Mouse (Mus musculus): ENCODE measurements around the gene Ucp2. TPM values are rescaled to one million over a fixed set of nuclear protein-coding genes. Genes with fewer than 3 reads are reported as not detected.

Gene Ucp2
- polyA plus RNA-seq, 1 experiment from 2014 or later: 127 TPM

DNA sequence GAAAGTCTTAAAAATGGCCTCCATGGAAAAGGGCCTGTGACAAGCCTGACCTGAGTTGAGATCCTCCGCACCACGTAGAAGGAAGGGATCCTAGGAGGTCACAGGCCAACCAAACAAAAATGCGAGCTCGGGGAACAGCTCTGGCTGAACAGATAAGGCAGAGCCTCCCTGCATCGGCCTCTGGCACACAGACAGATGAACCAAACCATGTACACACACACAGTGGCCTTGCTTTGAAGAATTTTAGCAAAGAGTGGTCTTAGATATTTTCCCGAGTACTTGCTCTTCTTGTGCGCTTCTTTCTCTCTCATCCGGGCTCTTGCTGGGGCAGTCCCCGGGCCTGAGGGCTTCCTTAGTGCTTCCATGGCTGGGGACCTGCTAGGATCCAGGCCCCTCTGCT is 29.9 kb upstream of the Ucp2 start:
- H3K4me2 ChIP-seq (ENCODE audit: low read length): no peak overlapping the region
- 69% methylated on average over 9 of the region's 9 CpGs for WGBS
- H3K27ac ChIP-seq (replicated peaks in 1 of 2; ENCODE audit: control insufficient read depth in 1 of 2, insufficient read depth in 1 of 2, low read depth in 2 of 2, low read length in 2 of 2): no peak overlapping the region
- H3K4me3 ChIP-seq (ENCODE audit: control insufficient read depth in 1 of 2, insufficient read depth in 1 of 2, low read depth in 1 of 2, low read length in 2 of 2): no peak overlapping the region
- no peak for ATAC-seq (ENCODE audit: insufficient number of reproducible peaks, insufficient read depth, low FRiP score, low read depth)
- no peaks in the 10 kb centered on the region for H3K27me3 ChIP-seq (ENCODE audit: control insufficient read depth, insufficient read depth, low read length)
- no peak overlapping the region for H3K9ac ChIP-seq (ENCODE audit: low read length)
- H3K36me3 ChIP-seq (ENCODE audit: control insufficient read depth, insufficient read depth, low read length): peaks cover 40% of the 10 kb centered on the region
- no peaks in the 10 kb centered on the region for H3K9me3 ChIP-seq (ENCODE audit: control insufficient read depth, low read length)
- H3K4me1 ChIP-seq (ENCODE audit: control insufficient read depth in 2 of 2, insufficient read depth in 2 of 2, low read length in 2 of 2): peaks cover 26 to 41% of the 10 kb centered on the region in 2 experiments

DNA sequence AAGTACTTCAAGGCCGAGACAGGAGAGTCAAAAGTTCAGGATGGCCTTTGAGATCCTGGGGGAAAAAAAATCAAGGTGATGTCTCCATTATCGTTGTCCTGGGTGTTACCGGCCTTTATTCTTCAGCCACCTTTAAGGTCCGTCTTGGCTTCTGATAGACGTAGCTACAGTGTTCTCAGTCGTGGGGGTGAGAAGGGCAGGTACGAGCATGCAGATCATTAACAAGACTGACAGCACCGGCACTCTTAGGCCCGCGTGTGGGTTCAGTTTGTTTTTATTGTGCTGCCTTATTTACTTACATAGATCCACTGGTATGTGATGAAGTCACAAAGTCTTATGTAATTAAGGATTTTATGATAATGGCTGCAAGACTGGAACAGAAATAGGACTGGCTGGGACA is 29.4 kb upstream of the Ucp2 start:
- peaks cover 27 to 42% of the 10 kb centered on the region in 2 experiments for H3K4me1 ChIP-seq (ENCODE audit: control insufficient read depth in 2 of 2, insufficient read depth in 2 of 2, low read length in 2 of 2)
- H3K36me3 ChIP-seq (ENCODE audit: control insufficient read depth, insufficient read depth, low read length): peaks cover 38% of the 10 kb centered on the region
- H3K27ac ChIP-seq (replicated peaks in 1 of 2; ENCODE audit: control insufficient read depth in 1 of 2, insufficient read depth in 1 of 2, low read depth in 2 of 2, low read length in 2 of 2): no peak overlapping the region
- no peak overlapping the region for H3K4me2 ChIP-seq (ENCODE audit: low read length)
- 86% methylated on average over 10 of the region's 10 CpGs for WGBS
- H3K9ac ChIP-seq (ENCODE audit: low read length): no peak overlapping the region
- H3K9me3 ChIP-seq (ENCODE audit: control insufficient read depth, low read length): no peaks in the 10 kb centered on the region
- ATAC-seq (ENCODE audit: insufficient number of reproducible peaks, insufficient read depth, low FRiP score, low read depth): no peak
- H3K4me3 ChIP-seq (ENCODE audit: control insufficient read depth in 1 of 2, insufficient read depth in 1 of 2, low read depth in 1 of 2, low read length in 2 of 2): no peak overlapping the region
- H3K27me3 ChIP-seq (ENCODE audit: control insufficient read depth, insufficient read depth, low read length): no peaks in the 10 kb centered on the region

DNA sequence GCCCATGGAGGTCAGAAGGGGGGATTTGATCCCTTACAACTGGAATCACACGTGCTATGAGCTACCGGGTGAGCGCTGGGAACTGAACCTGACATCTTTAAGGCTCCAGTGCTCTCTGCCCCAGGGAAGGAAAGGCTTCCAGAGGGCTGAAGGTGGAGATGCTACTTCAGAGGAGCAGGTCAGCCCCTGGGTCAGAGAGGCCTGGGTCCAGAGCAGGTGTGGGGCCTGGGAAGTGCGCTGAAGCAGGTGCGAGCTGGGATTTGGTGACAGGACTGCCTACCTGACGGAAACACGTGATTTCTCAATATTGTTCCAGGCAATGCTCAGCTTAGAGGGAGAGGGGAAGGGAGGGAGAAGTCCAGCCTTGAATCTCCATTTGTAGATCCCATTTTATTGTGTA is 28.9 kb upstream of the Ucp2 start:
- H3K4me2 ChIP-seq (ENCODE audit: low read length): peak overlapping the region; percentile 6; the same call in 1 of the 2 replicates
- H3K9me3 ChIP-seq (ENCODE audit: control insufficient read depth, low read length): no peaks in the 10 kb centered on the region
- H3K27ac ChIP-seq (replicated peaks in 1 of 2; ENCODE audit: control insufficient read depth in 1 of 2, insufficient read depth in 1 of 2, low read depth in 2 of 2, low read length in 2 of 2): no peak overlapping the region
- no peak overlapping the region for H3K4me3 ChIP-seq (ENCODE audit: control insufficient read depth in 1 of 2, insufficient read depth in 1 of 2, low read depth in 1 of 2, low read length in 2 of 2)
- no peaks in the 10 kb centered on the region for H3K27me3 ChIP-seq (ENCODE audit: control insufficient read depth, insufficient read depth, low read length)
- H3K9ac ChIP-seq (ENCODE audit: low read length): no peak overlapping the region
- ATAC-seq (ENCODE audit: insufficient number of reproducible peaks, insufficient read depth, low FRiP score, low read depth): no peak
- peaks cover 31 to 44% of the 10 kb centered on the region in 2 experiments for H3K4me1 ChIP-seq (ENCODE audit: control insufficient read depth in 2 of 2, insufficient read depth in 2 of 2, low read length in 2 of 2)
- WGBS: 95% methylated on average over 7 of the region's 7 CpGs
- H3K36me3 ChIP-seq (ENCODE audit: control insufficient read depth, insufficient read depth, low read length): peaks cover 36% of the 10 kb centered on the region

DNA sequence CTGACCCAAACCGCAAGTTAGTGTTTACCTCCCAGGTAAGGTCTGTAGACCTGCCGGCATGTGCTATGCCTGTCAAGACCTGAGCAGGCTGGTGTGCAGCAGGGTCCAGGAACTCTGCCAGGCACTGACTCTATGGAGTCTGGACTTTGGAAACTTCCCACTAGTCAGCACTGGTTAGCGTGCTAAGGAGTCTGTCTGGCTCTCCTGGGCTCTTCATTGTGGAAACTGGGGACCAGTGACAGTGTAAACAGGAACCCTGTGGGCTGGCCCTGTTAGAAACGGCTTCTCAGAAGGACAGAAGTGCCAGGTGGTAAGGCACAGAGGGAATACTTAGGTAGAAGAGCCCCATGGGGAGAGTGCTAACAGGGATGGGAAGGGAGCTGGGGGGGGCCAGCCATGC is 27.9 kb upstream of the Ucp2 start:
- Histone ChIP-seq H3K4me1 (ENCODE audit: control insufficient read depth in 2 of 2, insufficient read depth in 2 of 2, low read length in 2 of 2) (peaks cover 31 to 44% of the 10 kb centered on the region in 2 experiments), H3K27ac (replicated peaks in 1 of 2; ENCODE audit: control insufficient read depth in 1 of 2, insufficient read depth in 1 of 2, low read depth in 2 of 2, low read length in 2 of 2) (peak overlapping the region; percentile 78 to 88), H3K4me3 (ENCODE audit: control insufficient read depth in 1 of 2, insufficient read depth in 1 of 2, low read depth in 1 of 2, low read length in 2 of 2) (0 out of 4 replicates have a peak overlapping the region, but pooled peaks of 1 of the 2 experiments have one; percentile 0), H3K4me2 (ENCODE audit: low read length) (peak overlapping the region; percentile 44), H3K9ac (ENCODE audit: low read length) (peak overlapping the region; percentile 19; the same call in 1 of the 2 replicates), H3K9me3 (ENCODE audit: control insufficient read depth, low read length) (no peaks in the 10 kb centered on the region), H3K27me3 (ENCODE audit: control insufficient read depth, insufficient read depth, low read length) (no peaks in the 10 kb centered on the region), H3K36me3 (ENCODE audit: control insufficient read depth, insufficient read depth, low read length) (peaks cover 31% of the 10 kb centered on the region)
- 51% methylated on average over 4 of the region's 4 CpGs for WGBS
- ATAC-seq (ENCODE audit: insufficient number of reproducible peaks, insufficient read depth, low FRiP score, low read depth): 0 out of 2 replicates have a peak, but pooled peaks have one; percentile 54

DNA sequence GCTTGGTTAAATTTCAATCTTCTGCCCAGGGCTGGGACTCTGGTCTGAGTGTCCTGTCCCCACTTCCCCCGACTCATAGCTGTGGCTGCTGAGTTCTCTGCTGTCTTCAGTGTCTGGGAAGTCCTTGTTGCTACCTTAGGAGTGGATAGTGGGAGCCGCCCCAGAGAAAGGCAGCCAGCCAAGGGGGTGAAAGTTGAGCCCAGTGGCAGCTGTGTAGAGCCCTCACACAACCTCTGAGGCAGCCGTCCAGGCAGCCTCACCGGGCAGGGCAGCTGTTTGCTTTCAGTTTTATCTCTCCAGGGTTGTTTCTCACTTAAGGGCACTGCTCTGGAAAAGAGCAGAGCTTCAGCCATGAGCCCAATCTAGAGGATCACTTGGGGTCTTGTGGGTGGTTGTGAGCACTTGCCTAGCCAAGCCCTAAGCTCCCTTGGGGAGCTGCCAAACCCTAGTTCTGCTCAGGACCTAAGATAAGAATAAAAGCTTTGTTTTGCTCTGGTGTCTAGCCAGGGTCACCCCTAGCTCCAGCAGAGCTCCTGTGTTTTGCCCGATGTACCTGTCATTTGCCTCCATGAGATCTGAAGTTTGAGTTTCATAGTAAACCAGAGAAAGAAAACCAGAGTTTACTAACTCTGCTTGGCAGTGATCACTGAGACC is 27.4 kb upstream of the Ucp2 start:
- Histone ChIP-seq H3K4me1 (ENCODE audit: control insufficient read depth in 2 of 2, insufficient read depth in 2 of 2, low read length in 2 of 2) (peaks cover 31 to 44% of the 10 kb centered on the region in 2 experiments), H3K36me3 (ENCODE audit: control insufficient read depth, insufficient read depth, low read length) (peaks cover 29% of the 10 kb centered on the region), H3K4me2 (ENCODE audit: low read length) (peak overlapping the region; percentile 44), H3K27ac (replicated peaks in 1 of 2; ENCODE audit: control insufficient read depth in 1 of 2, insufficient read depth in 1 of 2, low read depth in 2 of 2, low read length in 2 of 2) (peak overlapping the region; percentile 78 to 88), H3K4me3 (ENCODE audit: control insufficient read depth in 1 of 2, insufficient read depth in 1 of 2, low read depth in 1 of 2, low read length in 2 of 2) (0 out of 4 replicates have a peak overlapping the region, but pooled peaks of 1 of the 2 experiments have one; percentile 0), H3K9me3 (ENCODE audit: control insufficient read depth, low read length) (no peaks in the 10 kb centered on the region), H3K27me3 (ENCODE audit: control insufficient read depth, insufficient read depth, low read length) (no peaks in the 10 kb centered on the region), H3K9ac (ENCODE audit: low read length) (no peak overlapping the region; the same call in 1 of the 2 replicates)
- peak; percentile 83 for ATAC-seq (ENCODE audit: insufficient number of reproducible peaks, insufficient read depth, low FRiP score, low read depth)
- WGBS: 8% methylated on average over 5 of the region's 5 CpGs

DNA sequence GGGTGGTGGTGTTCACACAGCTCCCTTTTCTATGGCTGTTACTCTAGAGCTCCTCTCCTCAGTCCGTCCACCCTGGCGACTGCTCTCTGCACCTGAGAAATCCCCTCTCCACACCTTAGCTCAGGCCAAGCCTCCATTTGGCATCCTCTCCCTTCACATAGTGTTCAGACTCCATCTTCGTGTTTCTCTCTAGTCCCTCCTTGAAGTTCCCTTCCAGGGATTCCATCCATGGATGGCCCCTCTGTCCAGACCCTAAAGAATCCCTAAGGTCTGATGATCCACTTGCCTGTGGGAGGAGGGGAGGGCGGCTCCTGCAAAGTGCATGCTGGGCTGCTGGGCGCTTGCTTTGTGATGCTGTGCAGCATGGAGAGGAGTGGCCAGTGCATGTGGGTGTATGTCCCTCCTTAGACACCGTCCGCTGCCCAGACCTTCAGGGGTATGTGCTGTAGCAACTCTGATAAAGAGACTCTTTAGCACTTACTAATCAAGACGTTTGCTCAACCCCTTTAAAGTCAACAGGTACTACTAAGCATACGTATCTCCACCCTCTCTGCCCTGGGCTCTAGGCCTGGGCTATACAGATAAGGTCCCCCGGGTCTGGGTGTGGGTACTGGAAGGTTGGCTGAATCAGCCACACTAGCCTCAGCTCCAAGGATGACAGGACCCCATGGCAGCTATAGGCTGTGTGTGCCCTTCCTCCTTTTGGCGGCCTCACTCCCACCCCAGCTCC is 26.2 kb upstream of the Ucp2 start:
- Histone ChIP-seq H3K4me1 (ENCODE audit: control insufficient read depth in 2 of 2, insufficient read depth in 2 of 2, low read length in 2 of 2) (peaks cover 29 to 38% of the 10 kb centered on the region in 2 experiments), H3K36me3 (ENCODE audit: control insufficient read depth, insufficient read depth, low read length) (peaks cover 27% of the 10 kb centered on the region), H3K27ac (replicated peaks in 1 of 2; ENCODE audit: control insufficient read depth in 1 of 2, insufficient read depth in 1 of 2, low read depth in 2 of 2, low read length in 2 of 2) (no peak overlapping the region), H3K9me3 (ENCODE audit: control insufficient read depth, low read length) (no peaks in the 10 kb centered on the region), H3K9ac (ENCODE audit: low read length) (no peak overlapping the region), H3K4me2 (ENCODE audit: low read length) (peak overlapping the region; percentile 44; the same call in 1 of the 2 replicates), H3K27me3 (ENCODE audit: control insufficient read depth, insufficient read depth, low read length) (no peaks in the 10 kb centered on the region), H3K4me3 (ENCODE audit: control insufficient read depth in 1 of 2, insufficient read depth in 1 of 2, low read depth in 1 of 2, low read length in 2 of 2) (no peak overlapping the region)
- no peak for ATAC-seq (ENCODE audit: insufficient number of reproducible peaks, insufficient read depth, low FRiP score, low read depth)
- 70% methylated on average over 11 of the region's 11 CpGs for WGBS

DNA sequence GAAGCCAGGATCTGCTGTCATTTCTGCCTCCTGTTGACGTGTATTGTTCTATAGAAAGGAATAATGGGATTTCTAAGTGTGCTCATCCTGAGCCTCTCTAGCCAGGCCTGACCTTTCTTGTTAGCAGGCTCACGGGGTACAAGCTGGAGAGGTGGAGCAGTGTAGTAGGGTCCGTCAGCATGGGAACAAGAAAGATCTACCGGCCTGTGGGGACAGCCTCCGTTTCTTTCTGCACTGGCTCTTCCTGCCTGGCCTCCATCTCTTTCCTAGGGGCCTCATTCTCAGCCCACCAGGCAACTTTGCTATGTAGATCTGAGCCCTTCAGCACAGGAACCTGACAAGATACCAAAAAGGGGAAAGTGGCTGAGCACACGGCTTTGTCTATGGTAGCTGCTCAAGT is 24.4 kb upstream of the Ucp2 start:
- peaks cover 35 to 37% of the 10 kb centered on the region in 2 experiments for H3K4me1 ChIP-seq (ENCODE audit: control insufficient read depth in 2 of 2, insufficient read depth in 2 of 2, low read length in 2 of 2)
- no peak overlapping the region for H3K4me3 ChIP-seq (ENCODE audit: control insufficient read depth in 1 of 2, insufficient read depth in 1 of 2, low read depth in 1 of 2, low read length in 2 of 2)
- whole genome bisulfite sequencing: 71% methylated on average over 6 of the region's 6 CpGs
- ATAC-seq (ENCODE audit: insufficient number of reproducible peaks, insufficient read depth, low FRiP score, low read depth): no peak
- H3K36me3 ChIP-seq (ENCODE audit: control insufficient read depth, insufficient read depth, low read length): peaks cover 16% of the 10 kb centered on the region
- no peak overlapping the region for H3K4me2 ChIP-seq (ENCODE audit: low read length)
- H3K27ac ChIP-seq (replicated peaks in 1 of 2; ENCODE audit: control insufficient read depth in 1 of 2, insufficient read depth in 1 of 2, low read depth in 2 of 2, low read length in 2 of 2): no peak overlapping the region
- H3K9ac ChIP-seq (ENCODE audit: low read length): no peak overlapping the region
- H3K9me3 ChIP-seq (ENCODE audit: control insufficient read depth, low read length): no peaks in the 10 kb centered on the region
- H3K27me3 ChIP-seq (ENCODE audit: control insufficient read depth, insufficient read depth, low read length): no peaks in the 10 kb centered on the region
